Mouse (Mus musculus) ES-E14 (cell line): ENCODE measurements around the gene Filip1. TPM values are rescaled to one million over a fixed set of nuclear protein-coding genes. Genes with fewer than 3 reads are reported as not detected.

Experiments
- DNase-seq: peaks from one replicate; pipeline ENCODE4 v3.0.0-alpha.2; 2013; ENCODE audit warnings: low read depth, low spot score
- H3K27ac ChIP-seq: 2 replicates; pipeline ENCODE4 v1.5.1; 2012; ENCODE audit warnings: low read depth, mild to moderate bottlenecking, low read length, moderate library complexity, mixed read lengths; ENCODE audit not compliant: poor library complexity, insufficient read depth, severe bottlenecking
- H3K36me3 ChIP-seq: 2 replicates; pipeline ENCODE4 v1.6.1; 2012; ENCODE audit warnings: mild to moderate bottlenecking, low read length, moderate library complexity, mixed read lengths; ENCODE audit not compliant: control insufficient read depth, poor library complexity, insufficient read depth, severe bottlenecking
- H3K4me1 ChIP-seq, 2 experiments: fragments of 150-350 bp in 1 of 2; sonication (generic) in 1 of 2; 2 replicates each; pipeline ENCODE4 v1.6.1; 2012; ENCODE audit warnings: low read length in 2 of 2, mild to moderate bottlenecking in 1 of 2, mixed read lengths in 1 of 2; ENCODE audit not compliant: control insufficient read depth in 2 of 2, insufficient read depth in 2 of 2, poor library complexity in 1 of 2
- H3K4me3 ChIP-seq, 2 experiments: fragments of 150-350 bp in 1 of 2; sonication (generic) in 1 of 2; 2 replicates each; pipeline ENCODE4 v1.5.1; 2012; ENCODE audit warnings: low read length in 2 of 2, low read depth in 1 of 2, mild to moderate bottlenecking in 1 of 2, mixed read lengths in 1 of 2; ENCODE audit not compliant: insufficient read depth in 1 of 2, poor library complexity in 1 of 2, severe bottlenecking in 1 of 2
- H3K9ac ChIP-seq: 2 replicates; pipeline ENCODE4 v1.6.1; 2012; ENCODE audit warnings: low read depth, mild to moderate bottlenecking, low read length, mixed read lengths; ENCODE audit not compliant: poor library complexity, insufficient read depth, severe bottlenecking
- H3K9me3 ChIP-seq: fragments of 150-350 bp; sonication (generic); 2 replicates; pipeline ENCODE4 v1.6.1; 2012; ENCODE audit warnings: low read depth, mild to moderate bottlenecking, low read length; ENCODE audit not compliant: control insufficient read depth, insufficient read depth
- CHD2 ChIP-seq: IDR thresholded peaks from 2 replicates; pipeline ENCODE4 v1.6.1; 2014; ENCODE audit warnings: mild to moderate bottlenecking, low read depth, low read length, inconsistent platforms
- HCFC1 ChIP-seq: IDR thresholded peaks from 2 replicates; pipeline ENCODE4 v1.6.1; 2012; ENCODE audit warnings: low read length, inconsistent platforms, borderline replicate concordance; ENCODE audit not compliant: insufficient read depth
- MAFK ChIP-seq: IDR thresholded peaks from 2 replicates; pipeline ENCODE4 v1.6.1; 2014; ENCODE audit warnings: mild to moderate bottlenecking, low read depth, low read length, inconsistent platforms; ENCODE audit not compliant: insufficient read depth
- ZC3H11A ChIP-seq: IDR thresholded peaks from 2 replicates; pipeline ENCODE4 v1.6.1; 2012; ENCODE audit warnings: low read depth, mild to moderate bottlenecking, inconsistent platforms, low read length, borderline replicate concordance
- ZNF384 ChIP-seq: IDR thresholded peaks from 2 replicates; pipeline ENCODE4 v1.6.1; 2012; ENCODE audit warnings: low read depth, low read length, inconsistent platforms
- in situ Hi-C, 2 experiments: fragments of 600-800 bp; cut with MboI; formaldehyde crosslinking; loops; one replicate each; pipeline ENCODE4 v1.15.1; 2025; ENCODE audit warnings: low sequenced_read_pairs in 2 of 2, inconsistent platforms in 1 of 2; ENCODE audit not compliant: unreplicated experiment in 2 of 2
- total RNA-seq: library from RNA; depleted of rRNA; stranded (reverse); fragments of 300-350 nt; gene quantifications from 2 replicates; pipeline ENCODE4 v1.2.3, GENCODE M21; 2012

Gene Filip1
- total RNA-seq, 1 experiment, result 0.09 TPM

- no peak overlapping the region for H3K9ac ChIP-seq
- DNase-seq, result no peak
- in situ Hi-C loops, result no loop called here
- H3K27ac ChIP-seq, result no peak overlapping the region
- no peaks in the 10 kb centered on the region for H3K36me3 ChIP-seq
- H3K9me3 ChIP-seq, result no peaks in the 10 kb centered on the region
- no peak overlapping the region for H3K4me3 ChIP-seq
- no peak for TF ChIP-seq CHD2
- TF ChIP-seq MAFK, result no peak
- TF ChIP-seq ZC3H11A, result no peak
- TF ChIP-seq ZNF384, result no peak
- no peak for TF ChIP-seq HCFC1
- no peaks in the 10 kb centered on the region for H3K4me1 ChIP-seq
Measured at GRCm38 (mm10) chr9:79947973-79948372, 64.7 kb downstream of the Filip1 start.

- DNase-seq, result no peak
- Histone ChIP-seq H3K27ac (no peak overlapping the region), H3K9me3 (no peaks in the 10 kb centered on the region), H3K4me1 (no peaks in the 10 kb centered on the region), H3K36me3 (no peaks in the 10 kb centered on the region), H3K4me3 (no peak overlapping the region), H3K9ac (no peak overlapping the region)
- in situ Hi-C loops, result no loop called here
- TF ChIP-seq ZNF384 (no peak), MAFK (no peak), HCFC1 (no peak), ZC3H11A (no peak), CHD2 (no peak)
Measured at GRCm38 (mm10) chr9:79947414-79947813, 65.2 kb downstream of the Filip1 start.

GRCm38 (mm10) chr9:79944872-79945271 lies 67.8 kb downstream of the Filip1 start:
- no peak overlapping the region for H3K9ac ChIP-seq
- no peak for DNase-seq
- no peak overlapping the region for H3K4me3 ChIP-seq
- H3K4me1 ChIP-seq, result no peaks in the 10 kb centered on the region
- H3K27ac ChIP-seq, result no peak overlapping the region
- in situ Hi-C loops, result no loop called here
- no peaks in the 10 kb centered on the region for H3K9me3 ChIP-seq
- H3K36me3 ChIP-seq, result no peaks in the 10 kb centered on the region
- no peak for TF ChIP-seq ZC3H11A
- no peak for TF ChIP-seq CHD2
- TF ChIP-seq MAFK, result no peak
- no peak for TF ChIP-seq HCFC1
- TF ChIP-seq ZNF384, result no peak

GRCm38 (mm10) chr9:79943986-79944385 lies 68.7 kb downstream of the Filip1 start:
- in situ Hi-C loops, result no loop called here
- no peak for DNase-seq
- Histone ChIP-seq H3K4me3 (no peak overlapping the region), H3K36me3 (no peaks in the 10 kb centered on the region), H3K9ac (no peak overlapping the region), H3K9me3 (no peaks in the 10 kb centered on the region), H3K27ac (no peak overlapping the region), H3K4me1 (no peaks in the 10 kb centered on the region)
- TF ChIP-seq ZNF384 (no peak), HCFC1 (no peak), ZC3H11A (no peak), CHD2 (no peak), MAFK (no peak)
